Mouse (Mus musculus) brain, embryonic 14.5 days (tissue): ENCODE measurements around the gene Rdh19.

Source experiments
- CTCF ChIP-seq: fragments of 200-500 bp; IDR thresholded peaks from 2 replicates; pipeline ENCODE4 v1.5.1; 2012; ENCODE audit warnings: inconsistent platforms, mild to moderate bottlenecking, moderate library complexity, borderline replicate concordance; ENCODE audit not compliant: insufficient read depth, insufficient read length; ENCODE audit errors: extremely low read depth
- POLR2A ChIP-seq: fragments of 200-500 bp; IDR thresholded peaks from 2 replicates; pipeline ENCODE4 v1.6.1; 2012; ENCODE audit warnings: mild to moderate bottlenecking, inconsistent platforms, borderline replicate concordance; ENCODE audit not compliant: poor library complexity, insufficient read depth, insufficient read length, severe bottlenecking; ENCODE audit errors: extremely low read depth

DNA sequence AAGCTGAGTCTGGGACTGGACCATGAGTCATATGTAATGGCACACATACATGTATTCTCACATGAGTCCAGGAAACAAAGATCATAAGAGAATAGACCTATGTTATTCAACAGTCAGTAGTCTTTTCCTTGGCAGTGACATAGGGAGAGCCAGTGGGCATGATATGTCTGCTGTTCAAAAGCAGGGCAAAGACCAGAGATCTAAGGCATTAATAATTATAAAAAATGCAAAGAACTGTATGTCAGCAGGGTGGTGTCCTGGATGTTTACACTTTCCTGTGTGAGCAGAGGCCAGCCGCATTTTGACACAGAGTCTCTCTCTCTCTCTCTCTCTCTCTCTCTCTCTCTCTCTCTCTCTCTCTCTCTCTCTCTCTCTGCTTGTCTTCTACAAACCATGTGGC is at the start of gene Rdh19:
- TF ChIP-seq CTCF (no peak), POLR2A (no peak)
